Mouse (Mus musculus) urinary bladder, adult 18-20 months (tissue): ENCODE data around the gene A630095N17Rik.
"Not testable (repeated sequence)": the region's sequence is repeated elsewhere in the genome, so short reads cannot be mapped to it uniquely, and the experiment has no call there.

Experiments
- DNase-seq, 2 experiments: peaks; one replicate each; pipeline ENCODE4 v3.0.0; 2022; ENCODE audit warnings: low spot score in 2 of 2, mixed read lengths in 2 of 2

The A630095N17Rik gene

GRCm38 (mm10) chr1:75243411-75243810, 11.5 kb upstream of the A630095N17Rik start:
- no peak for DNase-seq

GRCm38 (mm10) chr1:75239591-75239990, 7.7 kb upstream of the A630095N17Rik start:
- DNase-seq = no peak

DNA sequence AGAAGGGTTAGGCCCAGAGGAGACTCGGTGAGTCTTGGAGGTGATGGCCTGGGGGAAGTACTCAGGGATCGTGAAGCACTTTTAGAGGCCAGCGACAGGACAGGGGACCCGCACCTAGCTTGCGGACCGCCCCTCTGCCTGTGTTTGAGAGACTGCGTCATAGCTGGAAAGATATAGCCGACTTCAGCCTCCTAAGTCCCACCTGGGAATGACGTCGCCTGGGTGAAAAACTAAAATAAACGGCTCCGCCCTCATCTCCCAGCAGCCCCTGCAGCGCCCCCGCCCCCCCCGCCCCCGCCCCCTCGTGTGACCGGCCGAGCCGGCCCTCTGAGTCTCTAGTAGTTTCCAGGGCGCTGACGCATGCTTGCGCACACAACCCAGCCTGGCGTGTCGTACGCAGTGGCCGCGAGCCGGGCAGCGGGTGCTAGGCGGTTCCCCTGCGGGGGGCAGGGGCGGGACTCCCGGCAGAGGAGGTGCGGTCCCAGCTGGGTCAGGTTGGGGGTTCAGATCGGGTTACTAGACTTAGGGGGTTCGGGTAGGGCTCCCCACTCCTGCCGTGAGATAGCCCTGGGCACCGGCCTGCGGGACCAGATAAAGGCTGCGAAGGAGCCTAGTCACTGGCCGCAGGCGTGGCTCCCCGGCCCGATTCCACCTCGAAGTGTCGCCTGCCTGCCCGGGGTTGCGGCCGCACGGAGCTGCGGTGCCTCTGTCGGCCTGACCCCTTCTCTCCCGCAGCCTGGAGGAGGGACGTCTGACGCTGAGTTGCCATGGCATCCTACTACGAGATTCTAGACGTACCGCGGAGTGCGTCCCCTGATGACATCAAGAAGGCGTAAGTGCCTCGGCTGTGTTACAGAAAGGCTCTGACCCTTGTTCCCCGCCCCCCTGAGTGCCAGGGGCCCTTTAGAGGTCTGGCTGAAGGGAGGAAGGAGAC, 4.5 kb upstream of the A630095N17Rik start, which contains the start of gene Dnajb2:
Gene Dnajb2, plus strand, starts transcription at position 290 of the 934 bp plus-strand sequence.
- DNase-seq = peak; percentile 83 to 87

GRCm38 (mm10) chr1:75234606-75235005, 2.7 kb upstream of the A630095N17Rik start:
- DNase-seq = no peak

DNA sequence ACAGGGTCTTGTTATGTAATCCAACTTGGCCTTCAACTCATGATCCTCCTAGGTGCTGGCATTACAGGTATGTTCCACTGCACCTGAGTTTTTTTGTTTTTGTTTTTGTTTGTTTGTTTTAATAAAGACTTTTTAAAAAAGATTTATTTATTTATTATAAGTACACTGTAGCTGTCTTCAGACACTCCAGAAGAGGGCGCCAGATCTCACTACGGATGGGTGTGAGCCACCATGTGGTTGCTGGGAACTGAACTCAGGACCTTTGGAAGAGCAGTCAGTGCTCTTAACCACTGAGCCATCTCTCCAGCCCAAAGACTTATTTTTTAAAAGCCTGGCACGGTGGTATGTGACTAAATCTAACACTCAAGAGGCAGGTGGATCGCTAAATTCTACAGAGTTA, 587 bp upstream of the A630095N17Rik start:
- DNase-seq = not testable (repeated sequence)

DNA sequence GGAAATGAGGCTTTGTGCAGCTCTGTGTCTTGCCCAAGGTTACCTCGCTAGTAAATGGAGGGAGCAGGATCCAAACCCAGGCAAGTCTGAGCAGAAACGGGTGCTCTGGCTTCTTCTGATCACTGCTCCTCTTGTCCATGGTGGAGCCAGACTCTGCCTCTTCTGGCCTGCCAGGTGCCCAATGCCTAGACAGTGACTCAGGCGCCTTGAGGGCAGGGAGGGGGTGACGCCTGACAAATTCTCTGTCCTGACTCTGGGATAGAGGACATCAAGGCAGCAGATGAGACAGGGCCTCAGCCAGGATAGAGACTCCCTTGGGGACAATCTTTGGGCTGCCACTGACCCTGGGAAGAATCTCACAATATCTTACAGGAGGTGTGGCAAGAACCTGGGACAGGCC, 678 bp downstream of the A630095N17Rik start:
- DNase-seq = no peak

GRCm38 (mm10) chr1:75230335-75230994, 1.4 kb downstream of the A630095N17Rik start:
- DNase-seq = no peak

- no peak for DNase-seq
These were observed 2.7 kb downstream of the A630095N17Rik start for GRCm38 (mm10) chr1:75229158-75229557.

DNA sequence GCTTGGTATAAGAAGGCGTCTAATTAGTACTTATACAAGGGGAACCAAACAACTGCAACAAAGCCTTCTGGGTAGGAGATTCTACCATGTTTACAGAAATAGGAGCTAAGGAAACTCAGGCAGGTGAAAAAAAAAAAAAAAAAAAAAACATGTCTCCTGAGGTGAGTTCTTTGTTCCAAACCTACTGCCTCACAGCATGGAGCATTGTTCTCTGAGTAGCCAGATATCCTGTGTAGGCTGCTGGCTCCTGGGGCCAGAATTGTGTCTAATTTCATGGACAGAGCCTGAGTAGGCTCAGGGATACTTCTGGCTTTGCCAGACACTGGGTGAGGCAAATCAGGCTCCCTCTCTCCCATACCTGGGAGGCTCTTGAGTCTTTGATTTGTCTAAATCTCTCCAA, 4.2 kb downstream of the A630095N17Rik start:
- DNase-seq = no peak

- no peak for DNase-seq
These were observed 5.8 kb downstream of the A630095N17Rik start for GRCm38 (mm10) chr1:75226138-75226537.

GRCm38 (mm10) chr1:75225473-75225872, 6.4 kb downstream of the A630095N17Rik start:
- no peak for DNase-seq

DNA sequence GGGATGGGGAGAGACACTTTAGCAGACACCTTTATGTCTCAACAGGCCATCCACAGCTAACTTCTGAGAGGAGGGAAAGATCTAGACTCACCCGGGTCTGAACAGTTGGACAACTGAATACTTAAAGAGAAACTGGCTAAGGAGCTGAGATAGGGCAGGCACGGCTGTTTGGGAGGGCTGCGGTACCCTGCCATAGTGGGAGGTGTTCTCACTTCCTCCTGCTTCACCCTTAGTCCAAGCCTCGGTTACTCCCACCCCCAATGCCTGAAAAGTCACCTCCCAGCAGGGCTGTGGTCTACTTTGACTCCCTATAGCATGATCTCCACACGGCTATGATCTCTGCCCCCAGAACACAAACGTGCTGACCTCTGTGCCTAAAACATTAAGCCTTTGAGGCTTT, 8.4 kb downstream of the A630095N17Rik start:
- DNase-seq = no peak

DNA sequence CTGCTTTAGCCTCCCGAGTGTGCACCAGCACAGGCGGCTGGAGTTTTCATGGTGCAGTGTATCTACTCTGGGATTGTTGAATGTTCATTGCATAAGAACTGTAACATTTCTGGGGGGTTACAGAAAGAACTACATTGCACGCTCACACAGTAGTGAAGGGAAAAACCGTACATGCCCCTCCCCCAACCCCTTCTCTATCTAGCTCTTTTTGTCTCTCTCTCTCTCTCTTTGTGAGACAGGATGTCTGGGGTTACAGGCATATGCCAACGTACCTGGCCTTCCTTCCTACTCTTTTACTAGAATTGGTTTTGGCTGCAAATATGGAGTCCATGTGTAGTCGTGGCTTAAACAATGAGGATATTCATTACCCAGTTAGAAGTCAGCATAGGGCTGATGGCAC, 9.0 kb downstream of the A630095N17Rik start:
- DNase-seq = no peak

- DNase-seq = no peak
These were observed 10.4 kb downstream of the A630095N17Rik start for GRCm38 (mm10) chr1:75221538-75221937.

DNA sequence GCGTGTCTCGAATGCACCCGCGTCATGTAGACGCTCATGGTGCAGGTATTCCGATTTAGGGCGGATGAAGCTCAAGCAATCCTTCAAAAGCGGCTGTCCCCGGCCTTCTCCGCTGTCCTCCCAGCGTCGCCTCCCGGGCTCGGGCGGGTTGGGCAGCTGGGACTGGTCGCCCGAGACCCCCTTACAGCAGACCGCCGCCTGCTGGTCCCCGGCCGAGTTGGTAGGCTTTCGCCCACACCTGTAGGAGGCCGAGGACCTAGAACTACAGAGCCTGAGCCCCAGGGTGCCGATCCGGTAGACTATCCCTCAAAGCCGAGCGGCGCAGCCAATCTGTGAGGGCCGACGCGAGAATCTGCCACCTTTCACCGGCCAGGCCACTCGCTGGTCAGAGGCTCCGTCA, 12.4 kb downstream of the A630095N17Rik start, which contains the start of gene Tuba4a:
Gene Tuba4a, minus strand, starts transcription at position 335 of the 400 bp plus-strand sequence.
- DNase-seq = no peak

DNA sequence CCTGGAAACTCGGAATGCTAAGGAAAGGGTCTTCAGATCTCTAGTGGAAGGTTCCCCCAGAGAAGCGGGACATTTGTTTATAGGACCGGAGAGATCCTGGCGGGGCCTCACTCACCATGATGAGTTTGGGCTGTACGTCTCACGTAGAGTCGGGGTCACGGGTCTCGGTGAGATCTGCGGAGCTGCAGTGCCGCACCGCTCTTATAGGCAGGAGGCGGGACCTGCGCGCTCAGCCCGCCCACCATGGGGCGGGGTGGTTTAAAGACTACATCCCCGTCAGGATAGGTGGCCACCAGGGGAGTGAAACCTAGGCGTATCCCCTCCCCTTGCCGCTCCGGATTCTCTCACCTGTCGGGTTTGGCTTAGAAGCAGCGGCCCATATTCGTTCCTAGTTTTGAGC, 12.8 kb downstream of the A630095N17Rik start:
- peak; percentile 88 to 97 for DNase-seq

- peak; percentile 25 to 56 for DNase-seq
These were observed 13.5 kb downstream of the A630095N17Rik start for GRCm38 (mm10) chr1:75218227-75219001.

GRCm38 (mm10) chr1:75217893-75218226, 14.0 kb downstream of the A630095N17Rik start:
- no peak for DNase-seq

GRCm38 (mm10) chr1:75216797-75217585, 14.9 kb downstream of the A630095N17Rik start:
- no peak for DNase-seq

GRCm38 (mm10) chr1:75215785-75216184, 16.1 kb downstream of the A630095N17Rik start:
- no peak for DNase-seq

GRCm38 (mm10) chr1:75214886-75215285, 17.0 kb downstream of the A630095N17Rik start:
- no peak for DNase-seq
